Mouse (Mus musculus) spleen, adult 2 months (tissue): ENCODE measurements at regions not wholly inside any gene's neighbourhood (a gene's known extent, or its start where the extent isn't known, plus 50 kb on each side); places are given as distances from the start of the nearest gene placed in this dataset.

Source experiments
- CTCF ChIP-seq: fragments of 200-500 bp; IDR thresholded peaks from 2 replicates; pipeline ENCODE4 v1.5.1; 2011; ENCODE audit warnings: mild to moderate bottlenecking, inconsistent platforms; ENCODE audit not compliant: insufficient read depth, insufficient read length, insufficient replicate concordance; ENCODE audit errors: extremely low read depth
- POLR2A ChIP-seq: fragments of 200-500 bp; IDR thresholded peaks from 2 replicates; pipeline ENCODE4 v1.6.1; 2011; ENCODE audit warnings: low read depth, low read length, inconsistent platforms

DNA sequence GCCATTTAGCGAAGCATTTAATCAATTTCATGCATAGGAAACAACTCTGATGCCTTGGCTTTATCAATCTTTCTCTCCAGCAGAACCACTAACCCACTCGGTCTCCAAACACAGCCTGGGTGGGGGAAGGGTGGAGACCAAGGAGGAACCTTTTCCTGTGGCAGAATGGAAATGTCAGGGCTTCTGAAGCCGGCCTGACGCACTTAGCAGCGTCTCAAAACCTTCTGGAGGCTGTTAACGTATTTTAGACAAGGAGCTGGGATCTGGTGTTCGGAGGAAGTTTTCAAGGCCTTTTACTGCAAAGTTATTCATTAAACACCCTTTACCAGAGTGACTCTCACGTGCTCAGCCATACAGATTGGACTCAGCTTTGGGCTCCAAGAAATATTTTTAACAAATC is 67.3 kb upstream of the Nr2f2 start:
- TF ChIP-seq POLR2A, result no peak
- TF ChIP-seq CTCF, result no peak
